Mouse (Mus musculus) lung, embryonic 16.5 days (tissue): Measurements from ENCODE around the gene Cgnl1. TPM values are rescaled to one million over a fixed set of nuclear protein-coding genes. Genes with fewer than 3 reads are reported as not detected.
A peak's percentile ranks its signal among the peaks of the same experiment; 100 is the strongest.

Experiments used
- ATAC-seq: fragments of 200-750 bp; cut with Nextera tagmentation; 2 replicates; pipeline ENCODE4 v1.8.0; 2017; ENCODE audit warnings: low read depth, mild to moderate bottlenecking, moderate library complexity
- H3K27ac ChIP-seq: fragments of 300-500 bp; sonication (generic); 2 replicates; pipeline ENCODE4 v1.5.1; 2014; ENCODE audit warnings: mild to moderate bottlenecking, control low read depth, low read length
- H3K27me3 ChIP-seq: fragments of 300-500 bp; sonication (generic); 2 replicates; pipeline ENCODE4 v1.6.1; 2014; ENCODE audit warnings: low read depth, low read length, mixed read lengths; ENCODE audit not compliant: control insufficient read depth, insufficient read depth
- H3K36me3 ChIP-seq: fragments of 300-500 bp; sonication (generic); 2 replicates; pipeline ENCODE4 v1.6.1; 2014; ENCODE audit warnings: low read length; ENCODE audit not compliant: control insufficient read depth, insufficient read depth
- H3K4me1 ChIP-seq: fragments of 300-500 bp; sonication (generic); replicated peaks from 2 replicates; pipeline ENCODE4 v1.6.1; 2014; ENCODE audit warnings: low read length, mixed read lengths; ENCODE audit not compliant: control insufficient read depth, insufficient read depth
- H3K4me2 ChIP-seq: fragments of 300-500 bp; sonication (generic); 2 replicates; pipeline ENCODE4 v1.6.1; 2014; ENCODE audit warnings: low read depth, low read length, control low read depth
- H3K4me3 ChIP-seq: fragments of 300-500 bp; sonication (generic); 2 replicates; pipeline ENCODE4 v1.5.1; 2014; ENCODE audit warnings: mild to moderate bottlenecking, low read length, control low read depth
- H3K9ac ChIP-seq: fragments of 300-500 bp; sonication (generic); 2 replicates; pipeline ENCODE4 v1.6.1; 2014; ENCODE audit warnings: low read length, control low read depth
- H3K9me3 ChIP-seq: fragments of 300-500 bp; sonication (generic); 2 replicates; pipeline ENCODE4 v1.6.1; 2016; ENCODE audit warnings: low read length; ENCODE audit not compliant: control insufficient read depth
- whole genome bisulfite sequencing: fragments of 180-500 bp; shearing (Covaris S2); extraction: QIAGEN DNeasy Blood & Tissue Kit; methylation state at CpG from one replicate; pipeline ENCODE4 v1.1.7; 2014; 5-methylcytosine and 5-hydroxymethylcytosine counted together
- polyA plus RNA-seq: library from polyadenylated mRNA; unstranded; fragments of >200 nt; fragmentation: Nextera tagmentation; extraction: Ambion mirVana; gene quantifications from 2 replicates; pipeline ENCODE4 v1.2.1, GENCODE M21; 2015

The Cgnl1 gene
- polyA plus RNA-seq, 1 experiment from 2014 or later: 21.8 TPM

GRCm38 (mm10) chr9:71710776-71711175 is 60.6 kb downstream of the Cgnl1 start:
- WGBS: 68% methylated on average over 10 of the region's 10 CpGs

GRCm38 (mm10) chr9:71709199-71709598 is 62.2 kb downstream of the Cgnl1 start:
- Histone ChIP-seq H3K9ac (no peak overlapping the region), H3K9me3 (no peaks in the 10 kb centered on the region), H3K4me1 (peaks cover 13% of the 10 kb centered on the region; the same call in 1 of the 2 replicates), H3K4me3 (no peak overlapping the region), H3K27me3 (no peaks in the 10 kb centered on the region), H3K4me2 (no peak overlapping the region), H3K36me3 (peaks cover 5% of the 10 kb centered on the region; the same call in 1 of the 2 replicates), H3K27ac (no peak overlapping the region)
- 45% methylated on average over 11 of the region's 11 CpGs for whole genome bisulfite sequencing
- no peak for ATAC-seq

More at GRCm38 (mm10) chr9:71710776-71711175, 60.6 kb downstream of the Cgnl1 start:
- Histone ChIP-seq H3K27ac (no peak overlapping the region), H3K4me3 (no peak overlapping the region), H3K4me1 (peaks cover 13% of the 10 kb centered on the region; the same call in 1 of the 2 replicates), H3K9ac (peak overlapping the region; percentile 20; the same call in 1 of the 2 replicates), H3K9me3 (no peaks in the 10 kb centered on the region), H3K36me3 (0 out of 2 replicates have a peak, but pooled peaks cover 5% of the 10 kb centered on the region), H3K4me2 (no peak overlapping the region), H3K27me3 (no peaks in the 10 kb centered on the region)
- ATAC-seq: no peak

- 76% methylated on average over 7 of the region's 7 CpGs for WGBS
- Histone ChIP-seq H3K36me3 (peaks cover 5% of the 10 kb centered on the region), H3K4me1 (peaks cover 13% of the 10 kb centered on the region; the same call in 1 of the 2 replicates), H3K4me3 (no peak overlapping the region), H3K9ac (no peak overlapping the region), H3K4me2 (no peak overlapping the region), H3K27me3 (no peaks in the 10 kb centered on the region), H3K27ac (no peak overlapping the region), H3K9me3 (no peaks in the 10 kb centered on the region)
- no peak for ATAC-seq
These were observed 63.4 kb downstream of the Cgnl1 start for GRCm38 (mm10) chr9:71707989-71708388.

GRCm38 (mm10) chr9:71704332-71705014 is 66.9 kb downstream of the Cgnl1 start:
- Histone ChIP-seq H3K27me3 (no peaks in the 10 kb centered on the region), H3K4me3 (no peak overlapping the region), H3K4me2 (no peak overlapping the region), H3K9ac (no peak overlapping the region), H3K36me3 (peaks cover 5% of the 10 kb centered on the region), H3K4me1 (0 out of 2 replicates have a peak, but pooled peaks cover 2% of the 10 kb centered on the region), H3K9me3 (no peaks in the 10 kb centered on the region), H3K27ac (no peak overlapping the region)
- no peak for ATAC-seq
- WGBS: 82% methylated on average over 13 of the region's 13 CpGs

- ATAC-seq: no peak
- no peaks in the 10 kb centered on the region for H3K27me3 ChIP-seq
- H3K9me3 ChIP-seq: no peaks in the 10 kb centered on the region
- H3K36me3 ChIP-seq: no peaks in the 10 kb centered on the region; the same call in 1 of the 2 replicates
- no peak overlapping the region for H3K4me3 ChIP-seq
- H3K9ac ChIP-seq: no peak overlapping the region
- no peak overlapping the region for H3K27ac ChIP-seq
- whole genome bisulfite sequencing: 89% methylated on average over 5 of the region's 5 CpGs
- peaks cover 8% of the 10 kb centered on the region for H3K4me1 ChIP-seq
- no peak overlapping the region for H3K4me2 ChIP-seq
These were observed 72.3 kb downstream of the Cgnl1 start for GRCm38 (mm10) chr9:71699087-71699486.

GRCm38 (mm10) chr9:71698116-71698515 is 73.3 kb downstream of the Cgnl1 start:
- H3K4me1 ChIP-seq: peaks cover 12% of the 10 kb centered on the region
- no peak overlapping the region for H3K27ac ChIP-seq
- no peak for ATAC-seq

GRCm38 (mm10) chr9:71697189-71697588 is 74.2 kb downstream of the Cgnl1 start:
- Histone ChIP-seq H3K4me3 (no peak overlapping the region), H3K9me3 (no peaks in the 10 kb centered on the region), H3K9ac (no peak overlapping the region), H3K27ac (no peak overlapping the region), H3K36me3 (no peaks in the 10 kb centered on the region), H3K4me2 (no peak overlapping the region), H3K27me3 (no peaks in the 10 kb centered on the region), H3K4me1 (peaks cover 12% of the 10 kb centered on the region)
- 63% methylated on average over 2 of the region's 2 CpGs for WGBS
- no peak for ATAC-seq

More at GRCm38 (mm10) chr9:71698116-71698515, 73.3 kb downstream of the Cgnl1 start:
- Histone ChIP-seq H3K4me3 (no peak overlapping the region), H3K27me3 (no peaks in the 10 kb centered on the region), H3K4me2 (no peak overlapping the region), H3K9ac (no peak overlapping the region), H3K36me3 (no peaks in the 10 kb centered on the region), H3K9me3 (no peaks in the 10 kb centered on the region)
- WGBS: 84% methylated on average over 3 of the region's 3 CpGs

GRCm38 (mm10) chr9:71696762-71697161 is 74.6 kb downstream of the Cgnl1 start:
- Histone ChIP-seq H3K36me3 (no peaks in the 10 kb centered on the region), H3K4me2 (no peak overlapping the region), H3K4me3 (no peak overlapping the region), H3K27me3 (no peaks in the 10 kb centered on the region), H3K9ac (no peak overlapping the region), H3K9me3 (no peaks in the 10 kb centered on the region), H3K27ac (no peak overlapping the region), H3K4me1 (peaks cover 12% of the 10 kb centered on the region)
- WGBS: 64% methylated on average over 6 of the region's 6 CpGs
- ATAC-seq: no peak

- H3K4me3 ChIP-seq: no peak overlapping the region
- 75% methylated on average over 3 of the region's 3 CpGs for whole genome bisulfite sequencing
- no peaks in the 10 kb centered on the region for H3K27me3 ChIP-seq
- peaks cover 16% of the 10 kb centered on the region for H3K4me1 ChIP-seq
- H3K27ac ChIP-seq: no peak overlapping the region
- ATAC-seq: no peak
- H3K9ac ChIP-seq: no peak overlapping the region
- no peak overlapping the region for H3K4me2 ChIP-seq
- H3K36me3 ChIP-seq: no peaks in the 10 kb centered on the region
- H3K9me3 ChIP-seq: no peaks in the 10 kb centered on the region
These were observed 76.3 kb downstream of the Cgnl1 start for GRCm38 (mm10) chr9:71695133-71695532.
